Mouse (Mus musculus): ENCODE measurements around the gene Olfr1079.
"Not testable (repeated sequence)": the region's sequence is repeated elsewhere in the genome, so short reads cannot be mapped to it uniquely, and the experiment has no call there.

Olfr1079 gene

DNA sequence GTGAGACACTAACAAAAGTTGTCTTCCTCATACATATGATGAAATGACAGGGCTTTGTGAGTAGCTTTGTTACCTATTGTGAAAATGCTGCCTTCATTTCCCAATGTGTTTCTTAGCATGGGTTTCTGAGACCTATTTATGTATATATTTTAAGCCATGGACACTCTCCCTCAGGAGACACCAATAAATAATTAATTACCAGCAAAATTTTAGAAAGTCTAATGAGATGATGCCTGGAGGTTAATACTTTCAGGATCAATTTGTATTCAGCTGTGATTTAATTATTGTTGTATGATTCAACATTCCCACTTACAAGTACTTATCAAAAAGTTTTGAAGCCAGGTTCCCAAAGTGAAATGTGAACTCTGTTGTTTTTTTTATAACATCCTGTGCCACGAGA, at the start of gene Olfr1079:
Gene Olfr1079 (minus strand): TSS at position 101 of the 400 bp plus-strand sequence.
- no peak for DNase-seq (ENCODE audit: extremely low spot score, low spot score)

DNA sequence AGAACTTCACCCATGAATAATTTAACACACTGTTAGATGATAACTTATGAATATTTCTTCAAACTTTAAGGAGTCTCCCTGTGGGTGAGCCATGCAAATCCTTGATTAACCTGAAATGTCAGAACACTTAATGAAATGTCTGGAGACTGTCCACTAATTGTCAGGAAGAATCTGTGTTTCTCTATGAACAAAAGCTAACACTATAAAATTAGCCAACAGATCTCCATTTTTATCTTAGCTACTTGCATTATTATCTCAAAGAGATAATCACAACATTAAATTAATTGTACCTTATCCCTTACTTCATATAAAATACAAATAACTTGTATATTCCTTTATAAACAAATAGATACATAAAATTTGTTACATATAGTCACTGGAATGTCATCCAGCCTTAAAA, 15.9 kb upstream of the Olfr1079 start, which contains the start of gene Olfr1080:
Gene Olfr1080 (minus strand): TSS at position 101 of the 400 bp plus-strand sequence.
- not testable (repeated sequence) for DNase-seq (ENCODE audit: extremely low spot score, low spot score)

- DNase-seq (ENCODE audit: extremely low spot score, low spot score): no peak
Observed at GRCm38 (mm10) chr2:86530991-86531390, 11.3 kb downstream of the Olfr1079 start.

DNA sequence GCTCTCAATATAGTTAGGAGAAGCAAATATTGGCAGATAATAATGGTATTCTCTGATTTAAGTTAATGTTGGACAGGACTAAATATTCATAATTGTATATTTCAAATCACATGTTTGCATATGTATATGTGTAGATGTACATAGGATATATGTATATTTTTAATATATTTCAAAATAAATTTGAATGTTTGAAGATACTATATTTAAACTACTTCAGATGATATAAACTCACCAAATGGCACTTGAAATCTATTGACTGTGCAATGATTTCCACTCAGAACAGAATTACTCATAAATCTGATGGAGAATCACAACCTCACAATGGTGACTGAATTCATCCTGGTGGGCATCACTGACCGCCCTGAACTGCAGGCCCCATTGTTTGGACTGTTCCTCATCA, 34.1 kb downstream of the Olfr1079 start, which contains the start of gene Olfr1076:
Gene Olfr1076 (plus strand): TSS at position 301 of the 400 bp plus-strand sequence.
- DNase-seq (ENCODE audit: extremely low spot score, low spot score): no peak

DNA sequence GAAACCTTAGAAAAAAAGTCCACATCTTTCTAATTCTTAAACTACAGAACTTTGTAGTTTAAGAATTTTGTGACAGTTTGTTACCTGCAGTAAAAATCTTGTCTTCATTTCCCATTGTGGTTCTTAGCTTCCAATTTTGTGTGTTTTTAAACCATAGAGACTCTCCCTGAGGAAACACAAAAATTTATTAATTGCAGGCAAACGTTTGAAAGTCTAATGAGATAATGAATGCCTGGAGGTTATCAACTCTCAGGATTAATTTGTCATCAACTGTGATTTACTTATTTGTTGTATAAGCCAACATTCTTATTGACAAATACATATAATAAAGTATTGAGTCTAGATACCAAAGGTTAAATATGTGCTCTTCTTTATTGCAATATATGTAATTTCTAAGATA, 55.0 kb downstream of the Olfr1079 start, which contains the start of gene Olfr228:
Gene Olfr228 (minus strand): TSS at position 101 of the 400 bp plus-strand sequence.
- DNase-seq (ENCODE audit: extremely low spot score, low spot score): no peak

All from neural tube, embryonic 10.5 days (tissue).